Mouse (Mus musculus) T-cell, adult 66 days (primary cell): ENCODE measurements around the gene Cebpb. TPM values are rescaled to one million over a fixed set of nuclear protein-coding genes. Genes with fewer than 3 reads are reported as not detected.

Experiments
- total RNA-seq, 2 experiments: library from RNA; stranded (reverse); gene quantifications; 3 replicates in 1 of 2; 4 replicates in 1 of 2; pipeline ENCODE4 v1.2.4; 2023

The Cebpb gene
- total RNA-seq, result 10 to 100 TPM; 22.7 to 27.5 TPM

DNA sequence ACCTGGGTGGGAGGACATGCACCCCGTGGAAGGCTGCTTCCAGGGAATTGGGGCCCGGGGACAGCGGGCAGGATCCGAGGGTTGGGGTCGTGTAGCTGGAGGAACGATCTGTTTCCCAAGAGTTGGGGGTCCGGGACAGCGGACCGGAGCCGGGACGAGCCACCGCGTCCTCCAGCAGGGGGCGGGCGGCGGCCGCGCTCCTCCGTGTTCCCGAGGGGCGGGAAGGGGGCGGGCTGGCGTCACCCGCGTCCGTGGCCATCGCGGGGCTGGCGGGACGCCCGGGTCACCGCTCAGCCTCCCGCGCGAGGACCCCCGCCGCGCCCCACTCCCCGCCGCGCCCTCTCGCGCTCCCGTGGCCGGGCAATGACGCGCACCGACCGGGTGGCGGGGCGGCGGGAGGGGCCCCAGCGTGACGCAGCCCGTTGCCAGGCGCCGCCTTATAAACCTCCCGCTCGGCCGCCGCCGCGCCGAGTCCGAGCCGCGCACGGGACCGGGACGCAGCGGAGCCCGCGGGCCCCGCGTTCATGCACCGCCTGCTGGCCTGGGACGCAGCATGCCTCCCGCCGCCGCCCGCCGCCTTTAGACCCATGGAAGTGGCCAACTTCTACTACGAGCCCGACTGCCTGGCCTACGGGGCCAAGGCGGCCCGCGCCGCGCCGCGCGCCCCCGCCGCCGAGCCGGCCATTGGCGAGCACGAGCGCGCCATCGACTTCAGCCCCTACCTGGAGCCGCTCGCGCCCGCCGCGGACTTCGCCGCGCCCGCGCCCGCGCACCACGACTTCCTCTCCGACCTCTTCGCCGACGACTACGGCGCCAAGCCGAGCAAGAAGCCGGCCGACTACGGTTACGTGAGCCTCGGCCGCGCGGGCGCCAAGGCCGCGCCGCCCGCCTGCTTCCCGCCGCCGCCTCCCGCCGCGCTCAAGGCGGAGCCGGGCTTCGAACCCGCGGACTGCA lies at the start of gene Cebpb:
Gene Cebpb, plus strand, starts transcription at position 418 of the 954 bp plus-strand sequence.

DNA sequence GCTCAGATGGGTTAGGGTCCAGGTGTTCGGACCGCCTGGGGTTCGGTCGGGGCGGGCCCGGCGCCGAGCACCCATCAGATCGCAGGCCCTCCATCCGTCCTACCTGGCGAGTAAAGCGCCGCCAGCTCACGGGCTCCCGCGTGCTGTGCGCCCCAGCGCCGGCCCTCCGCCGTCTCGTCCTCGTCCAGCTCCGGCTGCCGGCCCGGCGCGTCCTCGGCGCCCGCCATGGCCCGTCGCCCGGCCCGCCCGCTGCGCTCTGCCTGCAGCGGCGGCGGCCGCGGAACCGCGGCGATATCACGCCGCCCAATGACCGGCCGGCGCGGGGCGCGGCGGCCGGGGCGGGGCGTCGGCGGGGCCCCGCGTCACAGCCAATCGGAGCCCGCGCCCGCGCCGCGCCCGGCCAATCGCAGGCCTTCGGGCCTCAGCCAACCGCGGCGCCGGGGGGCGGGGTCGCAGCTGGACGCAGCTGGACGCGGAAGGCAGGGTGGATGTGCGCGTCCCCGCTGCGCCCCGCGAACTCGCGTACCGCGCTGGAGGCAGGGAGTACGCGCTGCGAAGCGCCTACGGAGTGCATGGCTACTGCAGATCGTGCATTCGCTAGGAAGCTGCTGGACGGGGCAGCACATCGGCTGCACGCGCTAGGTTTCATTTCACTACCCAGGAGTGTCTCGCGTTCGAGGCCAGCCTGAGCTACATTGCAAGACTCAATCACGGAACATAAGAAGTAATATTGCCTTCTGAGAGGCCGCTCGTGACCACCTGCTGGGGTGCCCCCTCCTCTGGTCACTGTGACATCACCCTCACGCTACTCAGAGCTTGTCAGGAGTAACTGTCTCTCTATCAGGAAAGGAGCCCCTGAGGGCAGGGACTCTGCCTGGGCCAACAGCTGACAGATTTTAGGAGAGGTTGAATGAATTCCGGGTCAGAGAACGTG lies 27.2 kb upstream of the Cebpb start, which contains the start of gene Gm20431:
Gene Gm20431, minus strand, starts transcription at position 227 of the 934 bp plus-strand sequence.

DNA sequence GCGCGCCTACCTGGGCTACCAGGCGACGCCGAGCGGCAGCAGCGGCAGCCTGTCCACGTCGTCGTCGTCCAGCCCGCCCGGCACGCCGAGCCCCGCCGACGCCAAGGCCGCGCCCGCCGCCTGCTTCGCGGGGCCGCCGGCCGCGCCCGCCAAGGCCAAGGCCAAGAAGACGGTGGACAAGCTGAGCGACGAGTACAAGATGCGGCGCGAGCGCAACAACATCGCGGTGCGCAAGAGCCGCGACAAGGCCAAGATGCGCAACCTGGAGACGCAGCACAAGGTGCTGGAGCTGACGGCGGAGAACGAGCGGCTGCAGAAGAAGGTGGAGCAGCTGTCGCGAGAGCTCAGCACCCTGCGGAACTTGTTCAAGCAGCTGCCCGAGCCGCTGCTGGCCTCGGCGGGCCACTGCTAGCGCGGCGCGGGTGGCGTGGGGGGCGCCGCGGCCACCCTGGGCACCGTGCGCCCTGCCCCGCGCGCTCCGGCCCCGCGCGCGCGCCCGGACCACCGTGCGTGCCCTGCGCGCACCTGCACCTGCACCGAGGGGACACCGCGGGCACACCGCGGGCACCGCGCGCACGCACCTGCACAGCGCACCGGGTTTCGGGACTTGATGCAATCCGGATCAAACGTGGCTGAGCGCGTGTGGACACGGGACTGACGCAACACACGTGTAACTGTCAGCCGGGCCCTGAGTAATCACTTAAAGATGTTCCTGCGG lies 945 bp downstream of the Cebpb start, which contains the start of gene Tmem189:
Gene Tmem189, minus strand, starts transcription at position 322 of the 718 bp plus-strand sequence.

Other genes with a start within 250 kb of the Cebpb start
- gene Rnf114, start 196.3 kb upstream of the Cebpb start, total RNA-seq, result 100 to 1,000 TPM; 119 to 121 TPM
- gene Spata2, start 196.0 kb upstream of the Cebpb start, total RNA-seq, result 10 to 100 TPM; 49.4 to 56.7 TPM
- gene Snai1, start 150.7 kb upstream of the Cebpb start, total RNA-seq, result 1 to 10 TPM in 1 of 2 experiments, under 1 TPM in 1; 0.35 to 2.0 TPM
- gene Ube2v1, start 56.8 kb upstream of the Cebpb start, total RNA-seq, result 100 to 1,000 TPM; 107 to 131 TPM
- gene Gm20431, start 27.4 kb upstream of the Cebpb start, total RNA-seq, result 10 to 100 TPM; 25.6 to 34.5 TPM
- gene Tmem189, start 907 bp downstream of the Cebpb start, total RNA-seq, result 10 to 100 TPM; 76.6 to 86.3 TPM
- gene Ptpn1, start 243.1 kb downstream of the Cebpb start, total RNA-seq, result 100 to 1,000 TPM; 107 to 120 TPM